Mouse (Mus musculus) lung, adult 2 months (tissue): ENCODE results near the gene Mmp11.

ENCODE experiments used
- CTCF ChIP-seq: fragments of 200-500 bp; IDR thresholded peaks from 2 replicates; pipeline ENCODE4 v1.5.1; 2011; ENCODE audit warnings: mild to moderate bottlenecking, low read length, control low read depth; ENCODE audit not compliant: insufficient read depth
- POLR2A ChIP-seq: fragments of 200-500 bp; IDR thresholded peaks from 2 replicates; pipeline ENCODE4 v1.6.1; 2011; ENCODE audit warnings: low read depth, mild to moderate bottlenecking, control low read depth, low read length, borderline replicate concordance; ENCODE audit errors: extremely low read depth

DNA sequence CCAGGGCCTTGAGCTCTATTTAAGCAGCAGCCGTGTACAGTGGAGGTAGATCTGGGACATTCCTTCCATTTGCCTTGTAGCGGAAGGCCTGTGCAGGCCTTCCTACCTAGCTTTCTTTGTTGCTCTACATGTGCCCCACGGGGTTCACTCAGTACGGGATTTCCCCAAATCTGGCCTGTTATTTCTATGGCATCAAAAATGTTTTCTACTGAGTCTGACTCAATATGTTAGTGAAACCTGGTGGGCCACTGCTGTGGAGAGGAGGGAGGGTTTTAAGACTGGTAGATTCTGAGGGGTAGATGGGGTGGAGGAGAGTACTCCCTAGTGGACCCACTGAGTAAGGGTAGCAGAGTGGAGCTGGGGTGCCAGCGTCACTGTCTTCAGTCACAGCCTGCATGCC, 40.6 kb downstream of the Mmp11 start:
- TF ChIP-seq CTCF (no peak), POLR2A (no peak)
